Mouse (Mus musculus) B cell, adult (primary cell): ENCODE data around the gene Nxnl2. TPM values are rescaled to one million over a fixed set of nuclear protein-coding genes. Genes with fewer than 3 reads are reported as not detected.

Source experiments
- total RNA-seq: library from RNA; stranded (reverse); gene quantifications from 4 replicates; pipeline ENCODE4 v1.2.4, GENCODE M21; 2023; ENCODE audit not compliant: inconsistent age

The Nxnl2 gene
- total RNA-seq: 1.2 to 2.3 TPM (median 2.1 TPM) in 4 replicates

GRCm38 (mm10) chr13:51170691-51171680, at the start of gene Nxnl2:
Gene Nxnl2 (plus strand): TSS chr13:51171022.

Other genes starting within 250 kb of the Nxnl2 start
- 56.2 to 62.3 TPM (median 61.3 TPM) in 4 replicates for gene Spin1, start 70.1 kb upstream of the Nxnl2 start, total RNA-seq
- 48.4 to 63.4 TPM (median 58.1 TPM) in 4 replicates for gene S1pr3, start 237.6 kb downstream of the Nxnl2 start, total RNA-seq